Mouse (Mus musculus) layer of hippocampus, adult 2 months (tissue): ENCODE results near the gene Tapbp. TPM values are rescaled to one million over a fixed set of nuclear protein-coding genes. Genes with fewer than 3 reads are reported as not detected.

Source experiments
- DNase-seq, 2 experiments: peaks; one replicate each; pipeline ENCODE4 v3.0.0; 2022; ENCODE audit warnings: low spot score in 2 of 2
- H3K27ac ChIP-seq: fragments of 200-600 bp; 2 replicates; pipeline ENCODE4 v1.8.1; 2022
- H3K4me3 ChIP-seq: fragments of 200-600 bp; 2 replicates; pipeline ENCODE4 v1.8.1; 2022; ENCODE audit warnings: mild to moderate bottlenecking
- CTCF ChIP-seq: fragments of 200-600 bp; conservative IDR thresholded peaks from 2 replicates; pipeline ENCODE4 v1.8.1; 2022; ENCODE audit warnings: antibody characterized with exemption, mild to moderate bottlenecking, moderate library complexity
- total RNA-seq, 2 experiments: library from RNA; stranded (reverse); gene quantifications; 2 replicates each; pipeline ENCODE4 v1.2.3; 2021

Gene Tapbp
- total RNA-seq, 2 experiments from 2014 or later: 30.2 to 40.1 TPM

GRCm38 (mm10) chr17:33931159-33931866, 15.6 kb downstream of the Tapbp start:
- peak overlapping the region; percentile 77 for H3K4me3 ChIP-seq
- no peak for TF ChIP-seq CTCF
- DNase-seq: no peak
- H3K27ac ChIP-seq: peak overlapping the region; percentile 96

GRCm38 (mm10) chr17:33931947-33932346, 16.2 kb downstream of the Tapbp start:
- H3K27ac ChIP-seq: no peak overlapping the region
- H3K4me3 ChIP-seq: no peak overlapping the region
- DNase-seq: no peak
- TF ChIP-seq CTCF: no peak

GRCm38 (mm10) chr17:33932448-33932847, 16.7 kb downstream of the Tapbp start:
- no peak for TF ChIP-seq CTCF
- Histone ChIP-seq H3K4me3 (no peak overlapping the region), H3K27ac (no peak overlapping the region)
- DNase-seq: no peak

DNA sequence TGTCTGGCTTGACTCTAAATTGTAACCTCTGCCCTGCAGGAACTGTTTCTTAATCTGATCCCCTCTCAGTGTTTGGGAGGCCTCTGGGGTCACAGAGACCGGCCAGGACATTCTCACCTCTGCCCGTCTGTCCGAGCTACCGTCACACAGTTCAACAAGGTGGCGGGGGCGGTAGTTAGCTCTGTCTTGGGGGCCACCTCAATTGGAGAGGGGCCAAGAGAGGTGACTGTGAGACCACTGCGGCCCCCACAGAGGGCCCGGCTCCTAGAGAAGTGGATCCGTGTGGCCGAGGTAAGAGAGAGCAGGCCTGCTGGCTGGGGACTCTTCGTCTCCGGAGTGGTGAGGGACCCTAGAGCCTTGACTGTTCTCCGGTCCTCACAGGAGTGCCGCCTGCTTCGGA, 17.3 kb downstream of the Tapbp start:
- no peak for DNase-seq
- Histone ChIP-seq H3K27ac (no peak overlapping the region), H3K4me3 (no peak overlapping the region)
- no peak for TF ChIP-seq CTCF

DNA sequence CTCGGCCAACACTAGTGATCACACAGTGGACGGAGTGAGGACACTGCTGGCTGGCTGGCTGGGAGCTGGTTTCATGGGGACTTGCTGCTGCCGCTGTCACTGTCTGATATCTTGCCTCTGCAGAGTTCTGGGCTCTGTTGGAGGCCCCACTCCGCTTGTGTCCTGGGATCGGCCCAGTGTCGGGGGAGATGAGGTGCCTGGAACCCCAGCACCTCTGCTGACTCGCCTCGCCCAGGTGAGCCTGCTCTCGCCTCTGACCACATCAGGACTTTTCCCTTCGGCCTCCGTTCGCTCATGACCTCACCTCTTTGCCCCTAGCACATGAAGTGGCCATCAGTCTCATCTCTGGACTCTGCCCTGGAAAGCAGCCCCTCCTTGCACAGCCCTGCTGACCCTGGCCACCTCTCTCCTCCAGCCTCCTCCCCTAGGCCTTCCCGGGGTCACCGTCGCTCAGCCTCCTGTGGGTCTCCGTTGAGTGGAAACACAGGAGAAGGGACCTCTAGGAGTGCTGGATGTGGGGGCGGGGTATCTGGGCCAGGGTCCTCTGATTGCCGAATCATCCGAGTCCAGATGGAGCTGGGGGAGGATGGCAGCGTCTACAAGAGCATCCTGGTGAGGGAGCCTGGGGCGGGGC, 19.8 kb downstream of the Tapbp start:
- no peak for TF ChIP-seq CTCF
- Histone ChIP-seq H3K27ac (peak overlapping the region; percentile 51; the same call in 1 of the 2 replicates), H3K4me3 (no peak overlapping the region)
- DNase-seq: no peak

GRCm38 (mm10) chr17:33936993-33937392, 21.3 kb downstream of the Tapbp start:
- no peak for DNase-seq
- no peak for TF ChIP-seq CTCF
- Histone ChIP-seq H3K4me3 (no peak overlapping the region), H3K27ac (no peak overlapping the region)

- H3K27ac ChIP-seq: no peak overlapping the region
- DNase-seq: no peak
- TF ChIP-seq CTCF: no peak
- H3K4me3 ChIP-seq: no peak overlapping the region
These were observed 23.1 kb downstream of the Tapbp start for GRCm38 (mm10) chr17:33938783-33939182.

GRCm38 (mm10) chr17:33940206-33940805, 24.6 kb downstream of the Tapbp start, which contains the start of the genes Pfdn6 and Wdr46:
Gene Pfdn6, minus strand, starts transcription at chr17:33940343.
Gene Wdr46, plus strand, starts transcription at chr17:33940660.
- H3K4me3 ChIP-seq: peak within 1 kb of the TSS; percentile 62
- TF ChIP-seq CTCF: no peak
- peak within 1 kb of the TSS; percentile 98 for H3K27ac ChIP-seq
- peak; percentile 82 to 89 for DNase-seq

DNA sequence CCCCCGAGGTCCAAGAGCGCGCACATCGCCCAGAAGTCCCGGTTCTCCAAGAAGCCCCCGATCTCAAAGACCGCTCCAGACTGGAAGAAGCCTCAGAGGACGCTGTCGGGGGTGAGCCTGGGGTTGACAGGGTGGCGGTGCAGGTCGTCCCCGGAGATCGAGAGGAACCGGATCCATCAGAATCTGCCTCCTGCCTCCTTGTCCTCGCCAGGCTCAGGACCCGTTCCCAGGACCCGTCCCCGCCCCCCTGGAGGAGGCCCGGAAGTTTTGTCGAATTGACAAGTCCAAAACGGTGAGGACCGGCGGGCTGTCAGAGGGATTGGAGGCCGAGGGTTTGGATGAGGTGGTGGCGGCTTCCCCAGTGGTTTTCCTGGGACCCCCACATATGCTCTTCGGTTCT, 25.3 kb downstream of the Tapbp start:
- no peak for TF ChIP-seq CTCF
- DNase-seq: no peak
- Histone ChIP-seq H3K4me3 (peak overlapping the region; percentile 62), H3K27ac (peak overlapping the region; percentile 98; the same call in 1 of the 2 replicates)

DNA sequence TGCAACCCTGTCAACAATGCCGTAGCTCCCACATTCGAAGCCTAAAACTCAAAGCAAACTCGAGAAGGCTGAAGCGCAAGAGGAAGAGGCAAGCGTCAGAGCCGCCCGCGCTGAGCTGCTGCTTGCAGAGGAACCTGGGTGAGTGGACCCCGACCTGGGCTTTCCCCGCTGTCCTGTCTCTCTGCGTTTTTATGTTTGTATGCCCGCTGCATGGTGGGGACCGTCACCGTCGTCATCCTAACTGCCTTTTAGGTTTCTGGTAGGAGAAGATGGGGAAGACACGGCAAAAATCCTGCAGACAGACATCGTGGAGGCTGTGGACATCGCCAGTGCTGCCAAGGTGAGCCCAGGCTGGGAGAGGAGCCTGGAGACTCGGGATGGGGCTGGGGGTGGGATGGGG, 25.7 kb downstream of the Tapbp start:
- peak overlapping the region; percentile 62 for H3K4me3 ChIP-seq
- H3K27ac ChIP-seq: no peak overlapping the region
- no peak for DNase-seq
- TF ChIP-seq CTCF: no peak

GRCm38 (mm10) chr17:33943454-33943853, 27.8 kb downstream of the Tapbp start:
- Histone ChIP-seq H3K27ac (no peak overlapping the region), H3K4me3 (no peak overlapping the region)
- no peak for TF ChIP-seq CTCF
- DNase-seq: no peak

DNA sequence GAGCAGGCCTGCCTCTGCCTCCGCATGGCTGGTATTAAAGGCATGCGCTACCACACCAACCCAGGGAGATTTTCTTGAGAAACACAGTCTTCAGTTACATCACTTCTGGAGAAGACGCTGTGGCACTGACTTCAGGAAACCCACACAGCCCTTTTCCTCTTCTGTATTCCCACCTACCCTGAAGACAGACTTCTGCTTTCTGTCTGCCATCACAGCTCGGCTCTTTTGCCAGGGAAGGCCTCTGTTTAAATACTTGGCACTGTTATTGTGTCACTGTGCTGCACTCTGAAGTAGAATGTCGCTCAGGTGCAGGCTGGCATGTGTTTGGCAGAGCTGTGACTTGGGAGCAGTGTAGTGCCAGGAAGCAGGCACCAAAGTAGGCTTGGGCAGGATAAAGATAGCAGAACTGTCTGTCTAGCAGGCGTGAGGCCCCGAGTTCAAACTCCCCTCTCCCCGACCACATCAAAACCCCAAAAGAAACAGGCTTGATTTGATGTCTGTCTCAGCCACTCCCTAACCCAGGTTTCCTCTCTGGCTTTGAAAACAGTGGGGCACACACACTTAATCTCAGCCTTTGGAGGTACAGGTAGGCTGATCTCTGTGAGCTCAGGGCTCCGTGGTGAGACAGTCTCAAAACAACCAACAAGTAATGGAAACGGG, 31.9 kb downstream of the Tapbp start:
- Histone ChIP-seq H3K4me3 (no peak overlapping the region), H3K27ac (0 out of 2 replicates have a peak overlapping the region, but pooled peaks have one; percentile 7)
- DNase-seq: no peak
- no peak for TF ChIP-seq CTCF
